Mouse (Mus musculus) embryonic facial prominence, embryonic 15.5 days (tissue): ENCODE data around the gene Cav3. TPM values are rescaled to one million over a fixed set of nuclear protein-coding genes. Genes with fewer than 3 reads are reported as not detected.

Experiments used
- ATAC-seq: fragments of 200-750 bp; cut with Nextera tagmentation; 2 replicates; pipeline ENCODE4 v1.8.0; 2017; ENCODE audit warnings: low read depth, moderate TSS enrichment; ENCODE audit not compliant: insufficient number of reproducible peaks, low FRiP score, low TSS enrichment
- H3K27ac ChIP-seq: fragments of 300-500 bp; sonication (generic); replicated peaks from 2 replicates; pipeline ENCODE4 v1.5.1; 2015; ENCODE audit warnings: mild to moderate bottlenecking, inconsistent platforms
- H3K27me3 ChIP-seq: fragments of 300-500 bp; sonication (generic); 2 replicates; pipeline ENCODE4 v1.6.1; 2015; ENCODE audit warnings: inconsistent platforms
- H3K36me3 ChIP-seq: fragments of 300-500 bp; sonication (generic); 2 replicates; pipeline ENCODE4 v1.6.1; 2015; ENCODE audit warnings: mild to moderate bottlenecking, inconsistent platforms
- H3K4me1 ChIP-seq: fragments of 300-500 bp; sonication (generic); 2 replicates; pipeline ENCODE4 v1.6.1; 2015; ENCODE audit warnings: inconsistent platforms
- H3K4me2 ChIP-seq: fragments of 300-500 bp; sonication (generic); replicated peaks from 2 replicates; pipeline ENCODE4 v1.6.1; 2015; ENCODE audit warnings: mild to moderate bottlenecking, inconsistent platforms
- H3K4me3 ChIP-seq: fragments of 300-500 bp; sonication (generic); replicated peaks from 2 replicates; pipeline ENCODE4 v1.5.1; 2015; ENCODE audit warnings: mild to moderate bottlenecking, inconsistent platforms
- H3K9ac ChIP-seq: fragments of 300-500 bp; sonication (generic); 2 replicates; pipeline ENCODE4 v1.6.1; 2015; ENCODE audit warnings: inconsistent platforms
- H3K9me3 ChIP-seq: fragments of 300-500 bp; sonication (generic); replicated peaks from 2 replicates; pipeline ENCODE4 v1.6.1; 2016; ENCODE audit warnings: inconsistent platforms
- WGBS: fragments of 180-500 bp; shearing (Covaris S2); methylation state at CpG from one replicate; pipeline ENCODE4 v1.1.7; 2015; 5-methylcytosine and 5-hydroxymethylcytosine counted together
- polyA plus RNA-seq: library from polyadenylated mRNA; unstranded; fragments of >200 nt; fragmentation: Nextera tagmentation; extraction: Ambion mirVana; gene quantifications from 2 replicates; pipeline ENCODE4 v1.2.1, GENCODE M21; 2015

Cav3 gene
- polyA plus RNA-seq, 1 experiment from 2014 or later = 31.2 TPM

DNA sequence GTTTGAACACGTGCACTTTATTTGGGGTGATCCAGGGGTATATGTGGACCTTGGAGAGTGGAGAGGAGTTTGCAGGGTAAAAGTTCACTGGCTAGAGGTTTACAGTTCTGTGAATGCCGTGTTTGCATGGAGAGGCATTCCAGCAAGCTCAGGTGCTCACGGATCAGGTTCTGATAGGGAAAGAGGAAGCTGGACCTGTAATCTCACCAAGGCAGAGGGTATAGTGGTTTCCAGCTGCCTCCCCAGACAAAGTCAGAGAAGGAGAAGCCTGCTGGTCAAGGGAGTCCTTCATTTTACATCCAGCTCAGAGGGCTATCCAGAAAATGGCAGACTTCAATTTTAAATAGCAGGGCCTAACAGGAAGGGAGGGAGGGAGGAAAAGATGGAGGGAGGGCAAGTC lies 58.7 kb downstream of the Cav3 start:
- 79% methylated on average over 3 of the region's 3 CpGs for WGBS
- Histone ChIP-seq H3K36me3 (no peaks in the 10 kb centered on the region), H3K4me3 (no peak overlapping the region), H3K9me3 (no peaks in the 10 kb centered on the region), H3K4me1 (no peaks in the 10 kb centered on the region), H3K27me3 (no peaks in the 10 kb centered on the region), H3K9ac (no peak overlapping the region), H3K27ac (no peak overlapping the region), H3K4me2 (no peak overlapping the region)
- ATAC-seq = no peak

Other genes starting within 250 kb of the Cav3 start
- gene Lmcd1, start 185.7 kb upstream of the Cav3 start, polyA plus RNA-seq = 104 and 128 TPM in 2 replicates
- gene Ssu2, start 71.5 kb upstream of the Cav3 start, polyA plus RNA-seq = 1.3 and 1.8 TPM in 2 replicates
- 0.73 and 0.85 TPM in 2 replicates for gene Oxtr, start 30.4 kb downstream of the Cav3 start, polyA plus RNA-seq
- 30.2 and 30.3 TPM in 2 replicates for gene Rad18, start 237.2 kb downstream of the Cav3 start, polyA plus RNA-seq